Mouse (Mus musculus): ENCODE measurements around the gene Prex1.

Gene Prex1

GRCm38 (mm10) chr2:166720416-166720815 lies 6.8 kb upstream of the Prex1 start:
- DNase-seq, result no peak

- DNase-seq, result no peak
Observed at GRCm38 (mm10) chr2:166719930-166720305, 6.3 kb upstream of the Prex1 start.

- no peak for DNase-seq
Observed at GRCm38 (mm10) chr2:166719301-166719929, 5.8 kb upstream of the Prex1 start.

- DNase-seq, result no peak
Observed at GRCm38 (mm10) chr2:166716067-166716466, 2.4 kb upstream of the Prex1 start.

- no peak for DNase-seq
Observed at GRCm38 (mm10) chr2:166714427-166714699, 731 bp upstream of the Prex1 start.

- DNase-seq, result peak; percentile 20
Observed at GRCm38 (mm10) chr2:166712801-166713689, 587 bp downstream of the Prex1 start.

GRCm38 (mm10) chr2:166712310-166712709 lies 1.3 kb downstream of the Prex1 start:
- no peak for DNase-seq

GRCm38 (mm10) chr2:166711681-166712132 lies 1.9 kb downstream of the Prex1 start:
- DNase-seq, result no peak

GRCm38 (mm10) chr2:166709883-166710282 lies 3.7 kb downstream of the Prex1 start:
- DNase-seq, result no peak

GRCm38 (mm10) chr2:166708304-166708703 lies 5.3 kb downstream of the Prex1 start:
- DNase-seq, result no peak

- DNase-seq, result no peak
Observed at GRCm38 (mm10) chr2:166706526-166706925, 7.1 kb downstream of the Prex1 start.

GRCm38 (mm10) chr2:166703491-166703890 lies 10.1 kb downstream of the Prex1 start:
- no peak for DNase-seq

- no peak for DNase-seq
Observed at GRCm38 (mm10) chr2:166702113-166702445, 11.6 kb downstream of the Prex1 start.

- DNase-seq, result no peak
Observed at GRCm38 (mm10) chr2:166701248-166702112, 12.2 kb downstream of the Prex1 start.

GRCm38 (mm10) chr2:166700732-166701131 lies 12.9 kb downstream of the Prex1 start:
- DNase-seq, result no peak

GRCm38 (mm10) chr2:166700116-166700515 lies 13.5 kb downstream of the Prex1 start:
- no peak for DNase-seq

- DNase-seq, result no peak
Observed at GRCm38 (mm10) chr2:166699552-166699951, 14.1 kb downstream of the Prex1 start.

- no peak for DNase-seq
Observed at GRCm38 (mm10) chr2:166694616-166695015, 19.0 kb downstream of the Prex1 start.

- DNase-seq, result no peak
Observed at GRCm38 (mm10) chr2:166693394-166693793, 20.2 kb downstream of the Prex1 start.

GRCm38 (mm10) chr2:166691602-166692509 lies 21.8 kb downstream of the Prex1 start:
- peak; percentile 64 for DNase-seq

- no peak for DNase-seq
Observed at GRCm38 (mm10) chr2:166686917-166687316, 26.7 kb downstream of the Prex1 start.

GRCm38 (mm10) chr2:166685824-166686223 lies 27.8 kb downstream of the Prex1 start:
- no peak for DNase-seq
